Mouse (Mus musculus) gastrocnemius, adult 8-10 months (tissue): ENCODE results near the gene Ap3b2. TPM values are rescaled to one million over a fixed set of nuclear protein-coding genes. Genes with fewer than 3 reads are reported as not detected.

Experiments
- DNase-seq, 2 experiments: peaks; one replicate each; pipeline ENCODE4 v3.0.0; 2022; ENCODE audit warnings: low spot score in 2 of 2
- total RNA-seq, 4 experiments: library from RNA; stranded (reverse); gene quantifications; 2 replicates each; pipeline ENCODE4 v1.2.4; 2022

Gene Ap3b2
- total RNA-seq, 4 experiments from 2014 or later = 0.17 to 0.60 (median 0.38) TPM; not detected in 1

- DNase-seq = no peak
Measured at GRCm38 (mm10) chr7:81476833-81477232, 16.9 kb downstream of the Ap3b2 start.

- DNase-seq = no peak
Measured at GRCm38 (mm10) chr7:81475221-81475620, 18.5 kb downstream of the Ap3b2 start.

GRCm38 (mm10) chr7:81464906-81465450 is 28.7 kb downstream of the Ap3b2 start:
- DNase-seq = no peak

GRCm38 (mm10) chr7:81464116-81464515 is 29.6 kb downstream of the Ap3b2 start:
- no peak for DNase-seq

GRCm38 (mm10) chr7:81462815-81463214 is 30.9 kb downstream of the Ap3b2 start:
- DNase-seq = no peak

- peak; percentile 57 to 76 for DNase-seq
Measured at GRCm38 (mm10) chr7:81455155-81455651, 38.5 kb downstream of the Ap3b2 start, which contains the start of gene Cpeb1. TSS of gene Cpeb1 (minus strand) at chr7:81455465.

GRCm38 (mm10) chr7:81454331-81455039 is 39.2 kb downstream of the Ap3b2 start:
- peak; percentile 59 to 72 for DNase-seq

- peak; percentile 61 to 76 for DNase-seq
Measured at GRCm38 (mm10) chr7:81453443-81454274, 40.1 kb downstream of the Ap3b2 start.

- DNase-seq = peak; percentile 50 to 75
Measured at GRCm38 (mm10) chr7:81452971-81453441, 40.7 kb downstream of the Ap3b2 start.

Other genes with a start within 250 kb of the Ap3b2 start
- gene Rps17, start 148.7 kb downstream of the Ap3b2 start, total RNA-seq = 100 to 1,000 TPM; 756 to 885 (median 813) TPM
- 10 to 100 TPM; 23.0 to 55.5 (median 36.3) TPM for gene Cpeb1, start 38.5 kb downstream of the Ap3b2 start, total RNA-seq
- 10 to 100 TPM in 1 of 4 experiments, 1 to 10 TPM in 3; 2.7 to 10.6 (median 3.2) TPM for gene BC048679, start 4.4 kb upstream of the Ap3b2 start, total RNA-seq
- gene Fsd2, start 73.0 kb upstream of the Ap3b2 start, total RNA-seq = 100 to 1,000 TPM; 291 to 459 (median 401) TPM
- 1 to 10 TPM; 7.6 to 9.6 (median 9.1) TPM for gene Whamm, start 77.3 kb upstream of the Ap3b2 start, total RNA-seq
- 10 to 100 TPM; 40.0 to 53.1 (median 44.0) TPM for gene Homer2, start 213.6 kb upstream of the Ap3b2 start, total RNA-seq